Mouse (Mus musculus): ENCODE measurements around the gene Scgb2b7.
"Not testable (repeated sequence)": the region's sequence is repeated elsewhere in the genome, so short reads cannot be mapped to it uniquely, and the experiment has no call there.

Gene Scgb2b7

GRCm38 (mm10) chr7:31705657-31706056, at the start of gene Scgb2b7:
TSS of gene Scgb2b7 (minus strand) at chr7:31705757.
- not testable (repeated sequence) for DNase-seq (ENCODE audit: low read depth, low spot score)

- DNase-seq (ENCODE audit: low read depth, low spot score), result not testable (repeated sequence)
These were observed 6.8 kb upstream of the Scgb2b7 start, which contains the start of gene Scgb1b7 for GRCm38 (mm10) chr7:31712365-31712764. TSS of gene Scgb1b7 (plus strand) at chr7:31712665.
